Mouse (Mus musculus) liver, postnatal 0 days (tissue): ENCODE data around the gene Ptpn14.

Experiments
- CTCF ChIP-seq: sonication (generic); IDR thresholded peaks from 2 replicates; pipeline ENCODE4 v1.5.1; 2016; ENCODE audit warnings: antibody characterized with exemption, low read depth
- EP300 ChIP-seq: IDR thresholded peaks from 2 replicates; pipeline ENCODE4 v1.6.1; 2016; ENCODE audit warnings: antibody characterized with exemption, low read depth, mild to moderate bottlenecking

DNA sequence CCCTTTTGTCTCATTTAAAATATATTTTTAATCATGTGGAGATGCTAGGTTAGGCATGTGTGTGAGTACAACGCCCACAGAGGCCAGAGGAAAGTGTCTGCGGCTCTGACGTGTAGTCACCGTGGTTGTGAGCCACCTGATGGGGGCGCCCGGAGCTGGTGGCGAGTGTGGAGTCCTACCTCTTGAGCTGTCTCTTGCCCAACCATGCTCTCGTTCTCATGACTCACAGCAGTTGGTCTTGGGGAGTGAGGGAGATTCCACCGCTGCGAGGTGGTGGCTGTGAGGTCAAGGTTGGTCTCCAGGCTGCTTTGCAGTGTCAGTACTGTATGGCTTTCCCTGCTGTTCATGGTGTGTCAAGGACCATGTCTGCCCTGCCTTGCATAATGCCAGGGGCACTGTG, 140.0 kb downstream of the Ptpn14 start:
- TF ChIP-seq EP300: no peak
- TF ChIP-seq CTCF: peak; percentile 44
